Mouse (Mus musculus): ENCODE results near the gene Prss56. TPM values are rescaled to one million over a fixed set of nuclear protein-coding genes. Genes with fewer than 3 reads are reported as not detected.

The Prss56 gene
- polyA plus RNA-seq, 1 experiment from 2014 or later, result 0.09 TPM

GRCm38 (mm10) chr1:87232197-87232596 is 49.1 kb downstream of the Prss56 start:
- no peak for ATAC-seq (ENCODE audit: insufficient number of reproducible peaks, insufficient read depth, low FRiP score, low read depth)
- no peaks in the 10 kb centered on the region for H3K9me3 ChIP-seq (ENCODE audit: control insufficient read depth, low read length)
- H3K27ac ChIP-seq (replicated peaks in 1 of 2; ENCODE audit: control insufficient read depth in 1 of 2, insufficient read depth in 1 of 2, low read depth in 2 of 2, low read length in 2 of 2), result no peak overlapping the region
- H3K4me3 ChIP-seq (ENCODE audit: control insufficient read depth in 1 of 2, insufficient read depth in 1 of 2, low read depth in 1 of 2, low read length in 2 of 2), result no peak overlapping the region
- H3K4me2 ChIP-seq (ENCODE audit: low read length), result no peak overlapping the region
- no peaks in the 10 kb centered on the region for H3K4me1 ChIP-seq (ENCODE audit: control insufficient read depth in 2 of 2, insufficient read depth in 2 of 2, low read length in 2 of 2)
- no peak overlapping the region for H3K9ac ChIP-seq (ENCODE audit: low read length)
- no peaks in the 10 kb centered on the region for H3K27me3 ChIP-seq (ENCODE audit: control insufficient read depth, insufficient read depth, low read length)
- H3K36me3 ChIP-seq (ENCODE audit: control insufficient read depth, insufficient read depth, low read length), result peaks cover 97% of the 10 kb centered on the region
- 80% methylated on average over 7 of the region's 7 CpGs for WGBS

Other genes with a start within 250 kb of the Prss56 start
- not detected in 2 replicates for gene Alppl2, start 93.4 kb upstream of the Prss56 start, polyA plus RNA-seq (2014; fragmentation: Nextera tagmentation; extraction: Ambion mirVana)
- gene Alpi, start 81.7 kb upstream of the Prss56 start, polyA plus RNA-seq (2014; fragmentation: Nextera tagmentation; extraction: Ambion mirVana), result not detected in 2 replicates
- gene Akp3, start 58.3 kb upstream of the Prss56 start, polyA plus RNA-seq (2014; fragmentation: Nextera tagmentation; extraction: Ambion mirVana), result not detected in 2 replicates
- gene Ecel1, start 26.8 kb upstream of the Prss56 start, polyA plus RNA-seq (2014; fragmentation: Nextera tagmentation; extraction: Ambion mirVana), result 0.08 and 1.7 TPM in 2 replicates
- 0.08 TPM in 1 of 2 replicates, not detected in the other for gene Chrnd, start 7.3 kb downstream of the Prss56 start, polyA plus RNA-seq (2014; fragmentation: Nextera tagmentation; extraction: Ambion mirVana)
- gene Chrng, start 21.3 kb downstream of the Prss56 start, polyA plus RNA-seq (2014; fragmentation: Nextera tagmentation; extraction: Ambion mirVana), result 1.5 and 1.6 TPM in 2 replicates
- gene Eif4e2, start 30.6 kb downstream of the Prss56 start, polyA plus RNA-seq (2014; fragmentation: Nextera tagmentation; extraction: Ambion mirVana), result 101 TPM in 2 replicates
- gene Efhd1, start 81.0 kb downstream of the Prss56 start, polyA plus RNA-seq (2014; fragmentation: Nextera tagmentation; extraction: Ambion mirVana), result 0.11 TPM in 1 of 2 replicates, not detected in the other
- 29.3 and 30.4 TPM in 2 replicates for gene Gigyf2, start 143.7 kb downstream of the Prss56 start, polyA plus RNA-seq (2014; fragmentation: Nextera tagmentation; extraction: Ambion mirVana)
- 0.36 TPM in 1 of 2 replicates, not detected in the other for gene Kcnj13, start 211.4 kb downstream of the Prss56 start, polyA plus RNA-seq (2014; fragmentation: Nextera tagmentation; extraction: Ambion mirVana)

Measured in heart, embryonic 14.5 days (tissue).